Mouse (Mus musculus) C2C12 (cell line): ENCODE results near the gene Gh.

Source experiments
- CEBPB ChIP-seq: IDR thresholded peaks from one replicate; pipeline ENCODE4 v1.6.1; 2011; ENCODE audit warnings: low read depth, mild to moderate bottlenecking, control low read depth, moderate library complexity
- CTCF ChIP-seq: IDR thresholded peaks from one replicate; pipeline ENCODE4 v1.5.1; 2011; ENCODE audit not compliant: control insufficient read depth, insufficient read depth, insufficient read length
- FOSL1 ChIP-seq: IDR thresholded peaks from one replicate; pipeline ENCODE4 v1.8.0; 2011; ENCODE audit warnings: mild to moderate bottlenecking, low read length; ENCODE audit not compliant: poor library complexity, insufficient read depth, severe bottlenecking
- MAX ChIP-seq: IDR thresholded peaks from one replicate; pipeline ENCODE4 v1.6.1; 2011; ENCODE audit warnings: mild to moderate bottlenecking, control low read depth
- MYOD1 ChIP-seq: IDR thresholded peaks from one replicate; pipeline ENCODE4 v1.6.1; 2011; ENCODE audit warnings: low read depth; ENCODE audit not compliant: control insufficient read depth, insufficient read length
- MYOG ChIP-seq: IDR thresholded peaks from one replicate; pipeline ENCODE4 v1.6.1; 2011; ENCODE audit not compliant: control insufficient read depth, insufficient read length; ENCODE audit errors: extremely low read depth
- USF1 ChIP-seq: IDR thresholded peaks from one replicate; pipeline ENCODE4 v1.6.1; 2011; ENCODE audit warnings: low read depth, mild to moderate bottlenecking, control low read depth, moderate library complexity

GRCm38 (mm10) chr11:106264988-106265387 lies 36.7 kb downstream of the Gh start:
- TF ChIP-seq CTCF, result no peak
- TF ChIP-seq MYOG, result no peak
- no peak for TF ChIP-seq FOSL1
- no peak for TF ChIP-seq CEBPB
- TF ChIP-seq MAX, result no peak
- no peak for TF ChIP-seq USF1
- no peak for TF ChIP-seq MYOD1
